8 mouse cellular contexts compared by ENCODE assay signal in genomic region chr17:6862040-6862780, GRCm38 (mm10).
DNase-seq lines count a peak whose midpoint lies in the region; ATAC-seq and TF ChIP-seq lines count a peak whose summit lies in the region.

No protein-coding gene starts in this region.

- no peak for TF ChIP-seq CTCF in cerebellum, adult 2 months (IDR thresholded peaks at IDR 0.05; ENCODE audit: borderline replicate concordance, insufficient read depth, low read depth, low read length)
- no peak for TF ChIP-seq CTCF in stomach, postnatal 0 days (IDR thresholded peaks at IDR 0.05; ENCODE audit: low read depth)

- H3K4me2 ChIP-seq in limb, embryonic 11.5 days (ENCODE audit: low read depth, severe bottlenecking): peak overlapping the region; percentile 56
- peak overlapping the region; percentile 46 for H3K4me2 ChIP-seq in stomach, postnatal 0 days (replicated peaks; ENCODE audit: low read depth)

- no peak for TF ChIP-seq POLR2A in cerebellum, adult 2 months (IDR thresholded peaks at IDR 0.05; ENCODE audit: borderline replicate concordance, insufficient read depth, low read length)

- H3K4me1 ChIP-seq in cerebellum, adult 2 months (ENCODE audit: control insufficient read depth, insufficient read depth, low read length): no peaks in the 10 kb centered on the region; the same call in 1 of the 2 replicates
- peaks cover 7% of the 10 kb centered on the region for H3K4me1 ChIP-seq in limb, embryonic 11.5 days (ENCODE audit: control insufficient read depth, insufficient read depth, low read length)
- H3K4me1 ChIP-seq in stomach, postnatal 0 days (replicated peaks; ENCODE audit: control insufficient read depth, insufficient read depth): peaks cover 6% of the 10 kb centered on the region; the same call in 1 of the 2 replicates

- H3K36me3 ChIP-seq in limb, embryonic 11.5 days (ENCODE audit: control insufficient read depth, insufficient read depth, low read length): no peaks in the 10 kb centered on the region
- no peaks in the 10 kb centered on the region for H3K36me3 ChIP-seq in stomach, postnatal 0 days (ENCODE audit: control insufficient read depth, insufficient read depth, low read length)

- H3K27ac ChIP-seq in cerebellum, adult 2 months (ENCODE audit: insufficient read depth, low read length): no peak overlapping the region
- no peak overlapping the region for H3K27ac ChIP-seq in limb, embryonic 11.5 days (replicated peaks; ENCODE audit: low read depth, low read length)
- peak overlapping the region; percentile 1; the same call in 1 of the 2 replicates for H3K27ac ChIP-seq in stomach, postnatal 0 days (replicated peaks)

- H3K9ac ChIP-seq in limb, embryonic 11.5 days (ENCODE audit: low read length): peak overlapping the region; percentile 57; the same call in 1 of the 2 replicates
- H3K9ac ChIP-seq in stomach, postnatal 0 days (ENCODE audit: low read length): peak overlapping the region; percentile 27; the same call in 1 of the 2 replicates

- DNase-seq in cerebellum, adult 2 months: no peak
- DNase-seq in cerebellum, adult 18-20 months: no peak
- DNase-seq in right cerebral cortex, adult 2 months (ENCODE audit: low spot score in 2 of 2): peak; percentile 6 to 12
- DNase-seq in right cerebral cortex, postnatal 25 days: no peak
- DNase-seq in limb, embryonic 11.5 days (ENCODE audit: low spot score): peak; percentile 20
- no peak for DNase-seq in stomach, postnatal 0 days (ENCODE audit: low spot score)
- DNase-seq in testis, postnatal 10 days (ENCODE audit: low spot score): no peak
- no peak for DNase-seq in spleen, postnatal 14 days (ENCODE audit: low spot score in 2 of 2)

- no peaks in the 10 kb centered on the region for H3K27me3 ChIP-seq in cerebellum, adult 2 months (ENCODE audit: control insufficient read depth, insufficient read depth, low read length)
- H3K27me3 ChIP-seq in limb, embryonic 11.5 days (ENCODE audit: control insufficient read depth, insufficient read depth, low read length): peaks cover 16% of the 10 kb centered on the region
- H3K27me3 ChIP-seq in stomach, postnatal 0 days (ENCODE audit: control insufficient read depth, insufficient read depth, low read length): no peaks in the 10 kb centered on the region

- WGBS in cerebellum, adult 2 months: 58% methylated on average over 12 of the region's 12 CpGs
- WGBS in limb, embryonic 11.5 days: 58% methylated on average over 12 of the region's 12 CpGs
- 56% methylated on average over 12 of the region's 12 CpGs for WGBS in stomach, postnatal 0 days

- H3K4me3 ChIP-seq in cerebellum, adult 2 months (replicated peaks; ENCODE audit: insufficient read depth, low read depth, low read length): peak overlapping the region; percentile 42
- H3K4me3 ChIP-seq in limb, embryonic 11.5 days (ENCODE audit: low read depth, low read length): peak overlapping the region; percentile 20; the same call in 1 of the 2 replicates
- H3K4me3 ChIP-seq in stomach, postnatal 0 days (ENCODE audit: low read depth, low read length): 0 out of 2 replicates have a peak overlapping the region, but pooled peaks have one; percentile 6

- TF ChIP-seq EP300 in stomach, postnatal 0 days (optimal IDR thresholded peaks at IDR 0.05): no peak

- ATAC-seq in limb, embryonic 11.5 days (ENCODE audit: insufficient number of reproducible peaks, low FRiP score, low TSS enrichment, low read depth): no peak
- no peak; the same call in 1 of the 2 replicates for ATAC-seq in stomach, postnatal 0 days (ENCODE audit: low FRiP score, low TSS enrichment)

- H3K9me3 ChIP-seq in limb, embryonic 11.5 days (ENCODE audit: control insufficient read depth, low read length): no peaks in the 10 kb centered on the region
- H3K9me3 ChIP-seq in stomach, postnatal 0 days (ENCODE audit: control insufficient read depth, low read length): no peaks in the 10 kb centered on the region

Comparison
In these comparisons a context has a peak if more than half of its experiments do, and no peak if none do; other contexts are left out.
1. DNase-seq: peak in right cerebral cortex, adult 2 months (2 of 2) and limb, embryonic 11.5 days (single experiment); none in cerebellum, adult 2 months (0 of 2), cerebellum, adult 18-20 months (0 of 2), right cerebral cortex, postnatal 25 days (single experiment), stomach, postnatal 0 days (single experiment), testis, postnatal 10 days (single experiment) and spleen, postnatal 14 days (0 of 2).
2. Peak in every context shown above with its lines, with median percentiles within 50 percentile points of each other: H3K4me3 ChIP-seq.